14 mouse cellular contexts compared by ENCODE assay signal in the genomic region with DNA sequence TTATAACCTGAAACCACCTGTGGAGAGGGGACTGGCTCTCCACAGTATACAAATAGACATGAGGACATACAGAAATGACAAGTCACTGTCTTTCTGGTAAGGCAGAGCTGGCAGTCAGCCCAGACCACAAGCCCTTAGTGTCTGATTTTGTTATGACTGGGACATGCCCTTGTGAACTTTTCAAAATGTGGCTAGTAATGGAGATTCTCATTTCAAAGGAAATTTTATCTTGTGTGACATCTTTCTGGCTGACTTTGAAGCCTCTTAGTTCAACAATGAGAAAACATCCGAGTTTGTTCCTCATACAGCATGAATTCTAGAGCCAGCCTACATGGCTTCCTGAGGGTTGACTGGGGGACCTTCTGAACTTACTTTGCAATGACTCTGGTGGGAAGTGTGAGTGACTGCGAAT.
DNase-seq lines count a peak whose midpoint lies in the region; ATAC-seq and TF ChIP-seq lines count a peak whose summit lies in the region.
"Had no signal": no experiment of that assay in that cellular context is flagged by ENCODE, and none has a peak within 500 bp of the region (broad histone marks: within the 10 kb centered on the region; RNA-seq: fewer than 3 reads in every experiment).

No protein-coding gene starts in this region.

- H3K27ac ChIP-seq in heart, adult 2 months, result no peak overlapping the region
- H3K27ac ChIP-seq: forebrain, embryonic 10.5 days; limb, embryonic 13.5 days; neural tube, embryonic 12.5 days had no signal

- intact Hi-C loops in heart, adult 2 months (cut with DNase I), result no loop called here

- no peak for TF ChIP-seq POLR2A in brain, embryonic 14.5 days (IDR thresholded peaks at IDR 0.05; ENCODE audit: borderline replicate concordance, extremely low read depth, insufficient read depth, insufficient read length, poor library complexity, severe bottlenecking)
- no peak for TF ChIP-seq POLR2A in heart, adult 2 months (IDR thresholded peaks at IDR 0.05; ENCODE audit: insufficient read depth, low read depth, low read length)

- TF ChIP-seq CTCF in brain, embryonic 14.5 days (IDR thresholded peaks at IDR 0.05; ENCODE audit: borderline replicate concordance, extremely low read depth, insufficient read depth, insufficient read length), result no peak
- no peak for TF ChIP-seq CTCF in heart, adult 2 months (IDR thresholded peaks at IDR 0.05)

- H3K4me3 ChIP-seq in heart, adult 2 months, result no peak overlapping the region
- H3K4me3 ChIP-seq: forebrain, embryonic 10.5 days; limb, embryonic 13.5 days; neural tube, embryonic 12.5 days had no signal

- no peaks in the 10 kb centered on the region for H3K79me2 ChIP-seq in heart, adult 2 months (replicated peaks; ENCODE audit: control insufficient read depth, insufficient read depth, low read length)

- DNase-seq in CD4-positive, CD25-positive, alpha-beta regulatory T cell, adult 2 months (ENCODE audit: low read depth, low spot score), result peak; percentile 32
- peak; percentile 17 for DNase-seq in ovary, adult 18-20 months (ENCODE audit: low spot score)
- DNase-seq in ovary, postnatal 14 days (ENCODE audit: low spot score), result no peak
- DNase-seq in brain, embryonic 14.5 days (ENCODE audit: low read depth), result peak; percentile 15
- DNase-seq in lung, postnatal 4 days, result peak; percentile 47 to 74
- no peak for DNase-seq in heart, adult 2 months
- no peak for DNase-seq in cerebellum, postnatal 25 days
- DNase-seq: cerebellum, adult 8-10 months; midbrain, embryonic 14.5 days had no signal

- H3K4me1 ChIP-seq in heart, adult 2 months (ENCODE audit: control insufficient read depth, insufficient read depth, low read length), result no peaks in the 10 kb centered on the region
- H3K4me1 ChIP-seq: neural tube, embryonic 12.5 days had no signal

- H3K9ac ChIP-seq in heart, adult 2 months (ENCODE audit: low read depth, low read length), result no peak overlapping the region
- H3K9ac ChIP-seq: limb, embryonic 13.5 days; neural tube, embryonic 12.5 days had no signal

- TF ChIP-seq EP300 in heart, adult 2 months (IDR thresholded peaks at IDR 0.05; ENCODE audit: insufficient read depth, low read depth, low read length), result no peak

- ATAC-seq in CD4-positive, CD25-positive, alpha-beta regulatory T cell, adult 4 months, result no peak
- ATAC-seq: intestine, postnatal 0 days had no signal

- H3K36me3 ChIP-seq in heart, adult 2 months (ENCODE audit: control insufficient read depth, insufficient read depth, low read length), result no peaks in the 10 kb centered on the region
- H3K36me3 ChIP-seq: forebrain, embryonic 10.5 days; limb, embryonic 13.5 days; neural tube, embryonic 12.5 days had no signal

- WGBS in heart, adult 2 months, result 38% methylated on average over 2 of the region's 2 CpGs

- H3K27me3 ChIP-seq in heart, adult 2 months (ENCODE audit: control insufficient read depth, insufficient read depth, low read length), result no peaks in the 10 kb centered on the region
- H3K27me3 ChIP-seq: limb, embryonic 13.5 days; neural tube, embryonic 12.5 days had no signal

Comparison
In these comparisons a context has a peak if more than half of its experiments do, and no peak if none do; other contexts are left out.
1. DNase-seq: peak in CD4-positive, CD25-positive, alpha-beta regulatory T cell, adult 2 months (single experiment), ovary, adult 18-20 months (single experiment), brain, embryonic 14.5 days (single experiment) and lung, postnatal 4 days (2 of 2); none in ovary, postnatal 14 days (single experiment), heart, adult 2 months (0 of 2) and cerebellum, postnatal 25 days (0 of 2).